Mouse (Mus musculus) limb, embryonic 11.5 days (tissue): ENCODE data around the gene Selenos. TPM values are rescaled to one million over a fixed set of nuclear protein-coding genes. Genes with fewer than 3 reads are reported as not detected.

Experiments used
- ATAC-seq: fragments of 200-750 bp; cut with Nextera tagmentation; 2 replicates; pipeline ENCODE4 v1.8.0; 2017; ENCODE audit warnings: low read depth; ENCODE audit not compliant: insufficient number of reproducible peaks, low FRiP score, low TSS enrichment
- DNase-seq: peaks from one replicate; pipeline ENCODE4 v3.0.0-alpha.2; 2015; ENCODE audit warnings: low spot score
- H3K27ac ChIP-seq: fragments of 300-500 bp; sonication (generic); replicated peaks from 2 replicates; pipeline ENCODE4 v1.5.1; 2014; ENCODE audit warnings: low read depth, mild to moderate bottlenecking, low read length
- H3K27me3 ChIP-seq: fragments of 300-500 bp; sonication (generic); 2 replicates; pipeline ENCODE4 v1.6.1; 2014; ENCODE audit warnings: mild to moderate bottlenecking, low read length, mixed read lengths; ENCODE audit not compliant: control insufficient read depth, insufficient read depth
- H3K36me3 ChIP-seq: fragments of 300-500 bp; sonication (generic); 2 replicates; pipeline ENCODE4 v1.6.1; 2014; ENCODE audit warnings: mild to moderate bottlenecking, low read length, moderate library complexity, mixed read lengths; ENCODE audit not compliant: control insufficient read depth, insufficient read depth
- H3K4me1 ChIP-seq: fragments of 300-500 bp; sonication (generic); 2 replicates; pipeline ENCODE4 v1.6.1; 2014; ENCODE audit warnings: low read length, mixed read lengths; ENCODE audit not compliant: control insufficient read depth, insufficient read depth
- H3K4me2 ChIP-seq: fragments of 300-500 bp; sonication (generic); 2 replicates; pipeline ENCODE4 v1.6.1; 2014; ENCODE audit warnings: low read depth, mild to moderate bottlenecking, moderate library complexity; ENCODE audit not compliant: severe bottlenecking
- H3K4me3 ChIP-seq: fragments of 300-500 bp; sonication (generic); 2 replicates; pipeline ENCODE4 v1.5.1; 2014; ENCODE audit warnings: low read depth, low read length
- H3K9ac ChIP-seq: fragments of 300-500 bp; sonication (generic); 2 replicates; pipeline ENCODE4 v1.6.1; 2014; ENCODE audit warnings: mild to moderate bottlenecking, low read length
- H3K9me3 ChIP-seq: fragments of 300-500 bp; sonication (generic); 2 replicates; pipeline ENCODE4 v1.6.1; 2016; ENCODE audit warnings: low read length; ENCODE audit not compliant: control insufficient read depth
- WGBS: fragments of 180-500 bp; shearing (Covaris S2); extraction: QIAGEN DNeasy Blood & Tissue Kit; methylation state at CpG from one replicate; pipeline ENCODE4 v1.1.7; 2014; 5-methylcytosine and 5-hydroxymethylcytosine counted together
- polyA plus RNA-seq: library from polyadenylated mRNA; unstranded; fragments of >200 nt; fragmentation: Nextera tagmentation; extraction: Ambion mirVana; gene quantifications from 2 replicates; pipeline ENCODE4 v1.2.1, GENCODE M21; 2014

The Selenos gene
- polyA plus RNA-seq, 1 experiment from 2014 or later, result 87.7 TPM

DNA sequence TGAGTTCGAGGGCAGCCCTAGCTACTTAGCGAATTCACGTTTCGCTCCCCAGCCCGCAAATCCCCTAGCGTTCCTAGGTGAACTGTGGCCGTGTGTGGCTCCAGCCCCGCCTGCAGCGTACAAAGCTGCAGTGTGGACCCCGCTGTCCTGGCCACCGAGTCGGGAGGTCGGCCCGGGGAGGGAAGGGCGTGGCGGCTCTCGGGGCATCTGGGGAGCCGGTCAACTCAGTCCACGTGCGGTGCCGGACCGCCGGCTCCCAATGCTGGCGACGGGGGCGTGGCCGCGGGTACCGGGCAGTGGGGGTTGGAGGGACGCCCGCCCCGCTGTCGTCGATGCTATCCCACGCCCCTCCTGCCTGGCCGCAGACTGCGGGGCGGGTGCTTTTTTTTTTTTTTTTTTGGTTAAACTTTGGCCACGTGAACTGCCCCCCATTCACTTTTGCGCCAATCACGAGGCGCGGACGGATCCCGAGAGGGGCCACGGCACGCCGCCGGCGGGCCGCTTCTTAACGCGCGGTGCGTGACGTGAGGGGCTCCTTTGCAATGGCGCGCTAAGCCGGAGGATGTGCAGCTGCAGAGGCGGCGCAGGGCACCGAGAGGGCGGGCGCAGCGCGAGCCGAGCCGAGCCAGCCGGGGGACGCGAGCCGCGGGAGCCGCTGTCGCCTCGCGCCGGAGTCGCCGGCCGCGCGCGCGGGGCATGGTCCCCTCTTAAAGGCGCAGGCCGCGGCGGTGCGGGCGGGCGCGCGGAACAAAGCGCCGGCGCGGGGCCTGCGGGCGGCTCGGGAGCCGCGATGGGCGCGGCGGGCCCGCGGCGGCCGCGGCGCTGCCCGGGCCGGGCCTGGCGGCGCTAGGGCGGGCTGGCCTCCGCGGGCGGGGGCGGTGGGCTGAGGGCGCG, 29.8 kb downstream of the Selenos start, which contains the start of gene Chsy1:
TSS of gene Chsy1 (plus strand) at position 555 of the 894 bp plus-strand sequence.
- no peaks in the 10 kb centered on the region for H3K4me1 ChIP-seq
- H3K4me2 ChIP-seq, result peak within 1 kb of the TSS; percentile 78
- peak within 1 kb of the TSS; percentile 94 for H3K4me3 ChIP-seq
- peak within 1 kb of the TSS; percentile 96 for H3K9ac ChIP-seq
- peak; percentile 94 for DNase-seq
- peak within 1 kb of the TSS; percentile 92 for H3K27ac ChIP-seq
- WGBS, result under 1% methylated on average over 97 of the region's 123 CpGs
- H3K9me3 ChIP-seq, result no peaks in the 10 kb centered on the region
- H3K27me3 ChIP-seq, result no peaks in the 10 kb centered on the region
- peak; percentile 90 for ATAC-seq
- H3K36me3 ChIP-seq, result no peaks in the 10 kb centered on the region

DNA sequence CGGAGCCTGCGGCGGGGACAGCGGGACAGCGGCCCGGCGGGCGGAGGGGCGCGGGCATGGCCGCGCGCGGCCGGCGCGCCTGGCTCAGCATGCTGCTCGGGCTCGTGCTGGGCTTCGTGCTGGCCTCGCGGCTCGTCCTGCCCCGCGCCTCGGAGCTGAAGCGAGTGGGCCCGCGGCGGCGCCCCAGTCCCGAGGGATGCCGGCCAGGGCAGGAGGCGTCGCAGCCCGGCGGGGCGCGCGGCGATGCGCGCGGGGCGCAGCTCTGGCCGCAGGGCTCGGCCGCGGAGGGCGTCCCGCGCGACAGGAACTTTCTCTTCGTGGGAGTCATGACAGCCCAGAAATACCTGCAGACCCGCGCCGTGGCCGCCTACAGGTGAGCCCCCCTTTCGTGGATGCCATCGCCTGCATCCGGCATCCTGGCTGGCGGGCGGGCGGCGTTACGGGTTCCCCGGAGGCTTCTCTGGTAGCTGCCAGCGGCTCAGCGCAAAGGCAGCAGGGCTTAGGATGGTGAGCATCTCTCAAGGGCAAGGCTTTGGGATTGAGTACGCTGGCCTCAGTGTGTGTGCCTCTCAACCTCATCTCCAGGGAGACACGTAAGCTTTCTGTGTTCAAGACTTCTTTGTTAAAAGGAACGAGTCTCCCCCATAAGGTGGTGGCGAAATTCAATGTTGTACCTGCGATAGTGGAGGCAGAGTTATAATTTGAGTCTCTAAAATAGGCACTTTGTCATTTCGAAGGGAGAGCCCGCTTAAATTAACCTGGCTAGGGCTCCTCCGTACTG, 30.6 kb downstream of the Selenos start:
- H3K9me3 ChIP-seq, result no peaks in the 10 kb centered on the region
- DNase-seq, result peak; percentile 71
- H3K4me2 ChIP-seq, result peak overlapping the region; percentile 78
- peak overlapping the region; percentile 94 for H3K4me3 ChIP-seq
- no peaks in the 10 kb centered on the region for H3K27me3 ChIP-seq
- ATAC-seq, result 0 out of 2 replicates have a peak, but pooled peaks have one; percentile 9
- peak overlapping the region; percentile 92 for H3K27ac ChIP-seq
- H3K36me3 ChIP-seq, result no peaks in the 10 kb centered on the region
- H3K9ac ChIP-seq, result peak overlapping the region; percentile 96
- WGBS, result under 1% methylated on average over 57 of the region's 77 CpGs
- H3K4me1 ChIP-seq, result no peaks in the 10 kb centered on the region

DNA sequence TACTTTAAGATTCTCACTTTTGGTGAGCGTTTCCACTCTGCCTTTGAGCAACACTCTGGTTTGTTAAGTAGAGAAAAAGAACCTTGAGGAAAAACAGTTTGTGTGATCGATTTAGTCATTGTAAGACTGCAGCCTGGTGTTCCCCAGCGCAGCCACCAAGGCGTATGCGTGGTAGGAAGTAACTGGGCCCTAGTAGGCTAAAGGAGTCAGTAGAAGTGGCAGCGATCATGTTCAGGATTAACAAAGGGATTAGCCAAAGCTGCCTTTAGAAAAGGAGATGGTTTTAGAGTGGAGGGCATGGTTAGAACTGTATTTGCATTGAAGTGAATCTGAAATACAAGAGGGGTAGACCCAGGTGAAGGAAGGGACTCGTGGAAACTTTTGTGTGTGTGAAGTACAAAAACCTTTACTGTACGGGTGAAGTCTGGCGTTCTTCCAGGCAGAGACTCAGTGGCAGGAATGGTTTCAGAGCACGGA, 31.2 kb downstream of the Selenos start:
- Histone ChIP-seq H3K9ac (peak overlapping the region; percentile 96), H3K4me1 (no peaks in the 10 kb centered on the region), H3K27me3 (no peaks in the 10 kb centered on the region), H3K4me2 (peak overlapping the region; percentile 78), H3K36me3 (no peaks in the 10 kb centered on the region), H3K27ac (peak overlapping the region; percentile 92), H3K4me3 (peak overlapping the region; percentile 94), H3K9me3 (no peaks in the 10 kb centered on the region)
- peak; percentile 51 for DNase-seq
- ATAC-seq, result no peak
- WGBS, result 10% methylated on average over 10 of the region's 10 CpGs

DNA sequence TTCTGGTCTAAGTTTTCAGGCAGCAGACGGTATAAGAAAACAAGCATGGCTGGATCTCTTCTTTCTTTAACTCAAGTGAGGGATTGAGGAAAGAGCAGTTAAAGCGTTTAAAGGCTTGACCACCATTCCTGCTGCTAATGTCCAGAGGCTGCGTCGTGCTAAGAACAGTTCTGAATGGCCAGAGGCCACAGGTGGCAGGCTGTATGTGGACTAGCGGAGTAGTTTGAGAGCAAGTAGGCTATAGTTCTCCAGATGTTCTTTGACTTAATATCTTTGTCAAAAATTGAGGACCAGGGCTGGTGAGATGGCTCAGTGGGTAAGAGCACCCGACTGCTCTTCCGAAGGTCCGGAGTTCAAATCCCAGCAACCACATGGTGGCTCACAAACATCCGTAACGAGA, 31.8 kb downstream of the Selenos start:
- DNase-seq (no peak), ATAC-seq (no peak)
- Histone ChIP-seq H3K36me3 (no peaks in the 10 kb centered on the region), H3K9me3 (no peaks in the 10 kb centered on the region), H3K27me3 (no peaks in the 10 kb centered on the region), H3K9ac (peak overlapping the region; percentile 96), H3K27ac (no peak overlapping the region), H3K4me2 (peak overlapping the region; percentile 78), H3K4me3 (peak overlapping the region; percentile 94), H3K4me1 (no peaks in the 10 kb centered on the region)
- 70% methylated on average over 10 of the region's 10 CpGs for WGBS

DNA sequence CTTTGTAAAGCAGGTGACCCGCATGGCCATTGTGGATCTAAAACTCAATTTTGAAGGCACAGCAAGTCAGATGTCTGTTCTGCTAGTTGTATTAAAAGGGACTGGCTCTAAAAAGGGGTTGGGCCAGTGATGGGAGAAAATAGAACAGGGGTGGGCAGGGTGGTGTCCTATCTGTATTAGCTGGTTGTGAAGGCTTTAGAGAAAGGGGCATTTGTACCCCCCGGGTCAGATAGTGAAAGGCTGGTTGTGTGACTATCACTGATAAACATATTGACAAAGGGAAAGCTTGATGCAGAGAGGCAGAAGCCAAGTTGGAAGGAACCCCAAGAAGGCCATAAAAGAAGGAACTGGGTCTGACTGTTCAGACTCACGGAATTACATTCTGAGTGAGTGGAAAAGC, 34.1 kb downstream of the Selenos start:
- no peaks in the 10 kb centered on the region for H3K27me3 ChIP-seq
- H3K9me3 ChIP-seq, result no peaks in the 10 kb centered on the region
- H3K4me3 ChIP-seq, result no peak overlapping the region
- ATAC-seq (no peak), DNase-seq (no peak)
- H3K27ac ChIP-seq, result no peak overlapping the region
- H3K4me1 ChIP-seq, result no peaks in the 10 kb centered on the region
- no peak overlapping the region for H3K9ac ChIP-seq
- 90% methylated on average over 3 of the region's 3 CpGs for WGBS
- H3K36me3 ChIP-seq, result no peaks in the 10 kb centered on the region
- H3K4me2 ChIP-seq, result no peak overlapping the region

DNA sequence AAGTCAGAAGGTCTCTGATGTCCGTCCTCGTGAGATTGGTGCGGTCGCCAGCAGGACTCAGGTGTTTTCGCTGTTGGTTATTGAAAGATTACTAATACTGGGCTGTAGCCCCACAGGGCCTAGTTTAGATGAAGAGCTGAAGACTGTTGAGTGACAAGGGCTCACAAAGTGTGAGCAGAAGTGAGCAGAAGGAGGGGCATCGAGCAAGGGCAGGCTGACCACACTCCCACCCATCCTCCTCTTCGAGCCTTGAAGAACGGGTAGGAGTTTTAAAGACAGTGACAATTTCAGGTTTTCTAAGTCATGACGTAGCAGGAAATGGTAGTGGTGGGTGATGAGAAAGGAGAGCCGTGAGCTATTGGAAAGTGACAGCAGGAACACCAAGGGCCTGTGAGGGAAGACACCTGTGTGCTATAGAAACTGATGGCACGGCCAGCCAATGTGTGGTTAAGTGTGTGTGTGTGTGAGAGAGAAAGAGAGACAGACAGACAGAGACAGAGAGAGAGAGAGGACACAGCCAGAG, 36.4 kb downstream of the Selenos start:
- Histone ChIP-seq H3K36me3 (no peaks in the 10 kb centered on the region), H3K9ac (no peak overlapping the region), H3K4me1 (no peaks in the 10 kb centered on the region; the same call in 1 of the 2 replicates), H3K4me2 (no peak overlapping the region), H3K27me3 (no peaks in the 10 kb centered on the region), H3K27ac (no peak overlapping the region), H3K9me3 (no peaks in the 10 kb centered on the region), H3K4me3 (no peak overlapping the region)
- DNase-seq, result no peak
- ATAC-seq, result no peak
- WGBS, result 88% methylated on average over 11 of the region's 11 CpGs

DNA sequence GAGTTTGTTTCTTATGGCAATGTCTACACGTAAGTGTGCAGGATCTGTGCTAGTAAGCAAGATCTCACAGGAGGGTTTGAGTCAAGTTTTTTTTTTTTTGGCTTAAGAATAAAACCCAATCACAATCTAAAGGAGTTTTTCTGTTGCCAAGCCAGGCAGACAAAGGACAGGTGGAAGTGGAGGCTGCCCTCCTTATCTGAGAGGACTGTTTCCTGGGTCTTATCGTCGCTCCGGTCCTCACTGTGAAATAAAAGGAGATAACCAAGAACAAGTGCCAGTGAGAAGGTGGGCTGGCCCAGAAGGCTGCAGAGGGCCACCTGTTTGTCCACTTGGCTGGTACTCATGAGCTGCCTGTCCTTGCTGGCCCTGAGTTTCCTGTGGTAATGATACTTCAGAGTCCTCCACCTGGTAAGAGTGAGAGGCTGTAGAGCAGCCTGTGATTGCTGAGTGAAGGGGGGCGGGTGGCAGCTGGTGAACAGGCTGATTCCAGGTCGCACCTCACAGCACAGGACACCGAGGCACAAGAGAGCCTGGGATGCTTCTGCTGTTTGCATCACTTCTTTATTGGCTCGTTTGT, 37.5 kb downstream of the Selenos start:
- H3K27ac ChIP-seq, result no peak overlapping the region
- no peak for DNase-seq
- H3K36me3 ChIP-seq, result no peaks in the 10 kb centered on the region
- H3K4me3 ChIP-seq, result no peak overlapping the region
- no peaks in the 10 kb centered on the region for H3K27me3 ChIP-seq
- H3K4me2 ChIP-seq, result no peak overlapping the region
- H3K9ac ChIP-seq, result no peak overlapping the region
- WGBS, result 72% methylated on average over 8 of the region's 8 CpGs
- ATAC-seq, result no peak
- peaks cover 3% of the 10 kb centered on the region for H3K4me1 ChIP-seq
- no peaks in the 10 kb centered on the region for H3K9me3 ChIP-seq

DNA sequence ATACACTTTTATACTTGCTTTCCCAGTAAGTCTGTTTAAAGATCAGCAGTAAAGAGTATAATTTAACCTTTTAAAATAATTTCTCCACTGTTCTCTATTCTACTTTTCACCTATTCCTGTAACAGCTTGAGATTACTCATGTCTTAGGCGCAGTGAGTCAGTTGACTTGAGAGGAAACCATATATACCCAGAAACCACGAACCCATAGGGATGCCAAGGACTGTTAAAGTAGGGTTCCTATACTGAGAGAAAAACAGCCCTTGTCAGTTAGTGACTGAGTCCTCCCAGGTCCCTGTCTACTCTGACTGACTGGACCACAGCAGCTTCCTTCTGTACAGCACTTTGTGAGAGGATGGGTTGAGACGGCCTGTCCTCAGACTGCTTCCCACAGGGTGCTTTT, 38.6 kb downstream of the Selenos start:
- Histone ChIP-seq H3K9ac (no peak overlapping the region), H3K27ac (no peak overlapping the region), H3K4me1 (peaks cover 3% of the 10 kb centered on the region)

More for the DNA sequence above, 38.6 kb downstream of the Selenos start:
- ATAC-seq (no peak), DNase-seq (no peak)
- Histone ChIP-seq H3K27me3 (no peaks in the 10 kb centered on the region), H3K4me2 (no peak overlapping the region), H3K4me3 (no peak overlapping the region), H3K9me3 (no peaks in the 10 kb centered on the region), H3K36me3 (no peaks in the 10 kb centered on the region)
- WGBS, result 82% methylated on average over 3 of the region's 3 CpGs
